Mouse (Mus musculus): ENCODE results near the gene Ksr2. TPM values are rescaled to one million over a fixed set of nuclear protein-coding genes. Genes with fewer than 3 reads are reported as not detected.

Ksr2 gene
- polyA plus RNA-seq, 1 experiment = 0.14 TPM

DNA sequence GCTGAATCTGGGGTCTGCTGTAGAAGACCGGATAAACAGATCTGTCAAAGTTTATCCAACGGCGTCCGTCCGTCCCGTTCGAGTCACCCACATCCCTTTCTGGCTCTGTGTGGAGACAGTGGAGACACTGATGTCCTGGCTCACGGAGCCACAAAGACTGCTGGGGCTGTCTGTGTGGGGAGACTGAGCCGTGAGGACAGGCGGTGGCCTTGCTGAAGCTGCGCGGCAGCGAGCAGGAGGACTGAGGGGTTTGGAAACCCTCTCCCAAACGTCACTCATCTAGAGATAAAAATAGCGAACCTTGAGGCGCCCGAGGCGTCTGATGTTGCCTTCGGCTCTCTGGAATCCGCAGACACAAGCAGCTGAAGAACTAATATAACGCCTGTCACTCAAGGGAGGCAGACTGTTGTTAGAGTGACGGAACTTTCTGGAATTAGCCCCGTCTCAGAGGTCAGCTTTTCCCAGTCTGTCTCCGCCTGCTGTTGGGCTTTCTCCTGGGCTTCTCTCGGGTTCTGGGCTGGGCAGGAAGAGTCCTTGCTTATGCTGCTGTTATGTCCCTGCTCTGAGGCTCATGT, 133.0 kb downstream of the Ksr2 start:
- Histone ChIP-seq H3K27ac (ENCODE audit: insufficient read depth, low read depth, low read length) (no peak overlapping the region), H3K36me3 (ENCODE audit: control insufficient read depth, insufficient read depth, low read length) (no peaks in the 10 kb centered on the region), H3K4me3 (ENCODE audit: low read depth, low read length) (no peak overlapping the region), H3K4me1 (ENCODE audit: control insufficient read depth, insufficient read depth, insufficient read length, low read length) (no peaks in the 10 kb centered on the region), H3K27me3 (ENCODE audit: control insufficient read depth, insufficient read depth, low read length) (no peaks in the 10 kb centered on the region)
- TF ChIP-seq CTCF (IDR thresholded peaks at IDR 0.05; ENCODE audit: extremely low read depth, insufficient read length, insufficient replicate concordance, low read depth, low read length) = no peak
- no peak for TF ChIP-seq POLR2A (IDR thresholded peaks at IDR 0.05; ENCODE audit: low read depth, low read length)
- WGBS = 69% methylated on average over 25 of the region's 25 CpGs

- Histone ChIP-seq H3K36me3 (ENCODE audit: control insufficient read depth, insufficient read depth, low read length) (no peaks in the 10 kb centered on the region), H3K4me3 (ENCODE audit: low read depth, low read length) (no peak overlapping the region), H3K4me1 (ENCODE audit: control insufficient read depth, insufficient read depth, insufficient read length, low read length) (no peaks in the 10 kb centered on the region), H3K27ac (ENCODE audit: insufficient read depth, low read depth, low read length) (no peak overlapping the region), H3K27me3 (ENCODE audit: control insufficient read depth, insufficient read depth, low read length) (no peaks in the 10 kb centered on the region)
- TF ChIP-seq POLR2A (IDR thresholded peaks at IDR 0.05; ENCODE audit: low read depth, low read length) = no peak
- TF ChIP-seq CTCF (IDR thresholded peaks at IDR 0.05; ENCODE audit: extremely low read depth, insufficient read length, insufficient replicate concordance, low read depth, low read length) = no peak
- 55% methylated on average over 9 of the region's 9 CpGs for WGBS
Observed at GRCm38 (mm10) chr5:117550992-117551391, 137.2 kb downstream of the Ksr2 start.

DNA sequence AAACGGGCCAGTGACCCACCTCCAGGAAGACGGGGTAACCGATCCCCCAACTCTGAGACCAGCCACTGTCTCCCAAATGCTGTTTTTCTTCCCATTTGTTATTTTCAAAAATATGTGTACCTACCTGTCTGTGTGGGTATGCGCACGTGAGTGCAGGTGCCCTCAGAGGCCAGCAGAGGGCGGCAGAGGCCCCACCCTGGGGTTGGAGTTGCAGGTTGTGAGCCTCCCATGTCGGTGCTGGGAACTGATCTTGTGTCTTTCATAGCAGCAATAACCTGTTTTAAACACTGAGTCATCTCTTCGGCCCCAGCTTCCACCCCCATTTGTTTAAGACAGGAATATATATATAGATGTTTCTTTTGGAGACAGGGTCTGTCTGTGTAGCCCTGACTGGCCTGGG, 138.3 kb downstream of the Ksr2 start:
- Histone ChIP-seq H3K4me1 (ENCODE audit: control insufficient read depth, insufficient read depth, insufficient read length, low read length) (no peaks in the 10 kb centered on the region), H3K27me3 (ENCODE audit: control insufficient read depth, insufficient read depth, low read length) (no peaks in the 10 kb centered on the region), H3K27ac (ENCODE audit: insufficient read depth, low read depth, low read length) (no peak overlapping the region), H3K36me3 (ENCODE audit: control insufficient read depth, insufficient read depth, low read length) (no peaks in the 10 kb centered on the region), H3K4me3 (ENCODE audit: low read depth, low read length) (no peak overlapping the region)
- TF ChIP-seq CTCF (IDR thresholded peaks at IDR 0.05; ENCODE audit: extremely low read depth, insufficient read length, insufficient replicate concordance, low read depth, low read length) = no peak
- TF ChIP-seq POLR2A (IDR thresholded peaks at IDR 0.05; ENCODE audit: low read depth, low read length) = no peak
- 91% methylated on average over 8 of the region's 8 CpGs for WGBS

- no peaks in the 10 kb centered on the region for H3K36me3 ChIP-seq (ENCODE audit: control insufficient read depth, insufficient read depth, low read length)
- no peaks in the 10 kb centered on the region for H3K27me3 ChIP-seq (ENCODE audit: control insufficient read depth, insufficient read depth, low read length)
- no peak overlapping the region for H3K4me3 ChIP-seq (ENCODE audit: low read depth, low read length)
- no peak overlapping the region for H3K27ac ChIP-seq (ENCODE audit: insufficient read depth, low read depth, low read length)
- 70% methylated on average over 4 of the region's 4 CpGs for WGBS
- no peaks in the 10 kb centered on the region for H3K4me1 ChIP-seq (ENCODE audit: control insufficient read depth, insufficient read depth, insufficient read length, low read length)
- no peak for TF ChIP-seq POLR2A (IDR thresholded peaks at IDR 0.05; ENCODE audit: low read depth, low read length)
- no peak for TF ChIP-seq CTCF (IDR thresholded peaks at IDR 0.05; ENCODE audit: extremely low read depth, insufficient read length, insufficient replicate concordance, low read depth, low read length)
Observed at GRCm38 (mm10) chr5:117554505-117554904, 140.7 kb downstream of the Ksr2 start.

DNA sequence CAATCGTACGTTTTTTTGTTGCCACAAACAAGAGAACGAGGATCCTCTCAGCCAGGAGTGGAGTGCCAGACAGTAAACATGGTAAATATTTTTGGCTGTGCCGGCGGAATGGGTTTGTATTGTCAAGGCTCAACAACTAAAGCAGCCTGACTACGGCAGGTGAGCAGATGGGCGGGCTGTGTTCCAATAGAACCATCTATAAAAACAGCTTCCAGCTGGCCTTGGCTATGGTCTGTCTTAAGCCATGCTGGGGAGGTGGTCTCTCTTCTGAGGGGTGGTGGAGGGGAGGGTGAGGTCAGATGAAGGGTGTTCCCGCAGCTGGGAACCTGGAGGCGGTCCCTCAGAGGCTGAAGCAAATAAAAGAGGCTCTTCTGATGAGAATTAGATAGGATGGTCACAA, 142.8 kb downstream of the Ksr2 start:
- no peak overlapping the region for H3K4me3 ChIP-seq (ENCODE audit: low read depth, low read length)
- no peaks in the 10 kb centered on the region for H3K36me3 ChIP-seq (ENCODE audit: control insufficient read depth, insufficient read depth, low read length)
- H3K27me3 ChIP-seq (ENCODE audit: control insufficient read depth, insufficient read depth, low read length) = no peaks in the 10 kb centered on the region
- TF ChIP-seq POLR2A (IDR thresholded peaks at IDR 0.05; ENCODE audit: low read depth, low read length) (no peak), CTCF (IDR thresholded peaks at IDR 0.05; ENCODE audit: extremely low read depth, insufficient read length, insufficient replicate concordance, low read depth, low read length) (no peak)
- H3K4me1 ChIP-seq (ENCODE audit: control insufficient read depth, insufficient read depth, insufficient read length, low read length) = no peaks in the 10 kb centered on the region
- 62% methylated on average over 9 of the region's 9 CpGs for WGBS
- no peak overlapping the region for H3K27ac ChIP-seq (ENCODE audit: insufficient read depth, low read depth, low read length)

DNA sequence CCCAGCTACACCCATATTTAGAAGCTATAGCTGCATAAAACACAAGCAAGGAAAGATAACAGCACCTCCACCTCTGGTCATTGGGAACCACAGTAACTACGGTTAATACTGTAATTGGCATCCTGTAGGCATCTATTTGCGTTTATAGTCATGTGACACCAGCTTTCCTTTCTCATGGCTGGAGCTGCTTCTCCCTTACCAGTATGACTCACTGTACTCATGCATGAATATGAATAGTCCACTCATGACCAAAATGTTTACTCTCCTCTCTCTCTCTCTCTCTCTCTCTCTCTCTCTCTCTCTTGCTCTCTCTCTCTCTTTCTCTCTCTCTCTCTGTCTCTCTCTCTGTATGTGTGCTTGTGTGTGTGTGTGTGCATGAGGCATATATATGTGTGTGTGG, 147.3 kb downstream of the Ksr2 start:
- no peaks in the 10 kb centered on the region for H3K36me3 ChIP-seq (ENCODE audit: control insufficient read depth, insufficient read depth, low read length)
- no peaks in the 10 kb centered on the region for H3K4me1 ChIP-seq (ENCODE audit: control insufficient read depth, insufficient read depth, insufficient read length, low read length)
- no peak overlapping the region for H3K4me3 ChIP-seq (ENCODE audit: low read depth, low read length)
- WGBS = 71% methylated on average over 2 of the region's 2 CpGs
- no peaks in the 10 kb centered on the region for H3K27me3 ChIP-seq (ENCODE audit: control insufficient read depth, insufficient read depth, low read length)
- TF ChIP-seq POLR2A (IDR thresholded peaks at IDR 0.05; ENCODE audit: low read depth, low read length) = no peak
- no peak overlapping the region for H3K27ac ChIP-seq (ENCODE audit: insufficient read depth, low read depth, low read length)

- Histone ChIP-seq H3K27me3 (ENCODE audit: control insufficient read depth, insufficient read depth, low read length) (no peaks in the 10 kb centered on the region), H3K4me3 (ENCODE audit: low read depth, low read length) (no peak overlapping the region), H3K27ac (ENCODE audit: insufficient read depth, low read depth, low read length) (no peak overlapping the region), H3K36me3 (ENCODE audit: control insufficient read depth, insufficient read depth, low read length) (no peaks in the 10 kb centered on the region), H3K4me1 (ENCODE audit: control insufficient read depth, insufficient read depth, insufficient read length, low read length) (no peaks in the 10 kb centered on the region)
- TF ChIP-seq POLR2A (IDR thresholded peaks at IDR 0.05; ENCODE audit: low read depth, low read length) (no peak), CTCF (IDR thresholded peaks at IDR 0.05; ENCODE audit: extremely low read depth, insufficient read length, insufficient replicate concordance, low read depth, low read length) (no peak)
- 58% methylated on average over 12 of the region's 12 CpGs for WGBS
Observed at GRCm38 (mm10) chr5:117566051-117566665, 152.4 kb downstream of the Ksr2 start.

Data from small intestine, adult 2 months (tissue).